Mouse (Mus musculus) T-helper 17 cell (primary cell): Measurements from ENCODE around the gene Rpa1.

ENCODE experiments used
- in situ Hi-C, 2 experiments: fragments of 300-600 bp; cut with MboI, MseI; formaldehyde crosslinking; loops; 1 replicate in 1 of 2; 2 replicates in 1 of 2; pipeline ENCODE4 v1.15.1; 2025; ENCODE audit warnings: high pct_unique_total_duplicates in 2 of 2

The Rpa1 gene

GRCm38 (mm10) chr11:75288517-75288916 is 59.6 kb downstream of the Rpa1 start:
- in situ Hi-C loops: no loop called here

- in situ Hi-C loops: no loop called here
These were observed 60.2 kb downstream of the Rpa1 start for GRCm38 (mm10) chr11:75287940-75288339.

GRCm38 (mm10) chr11:75286868-75287267 is 61.3 kb downstream of the Rpa1 start:
- in situ Hi-C loops: no loop called here

GRCm38 (mm10) chr11:75285893-75286467 is 62.1 kb downstream of the Rpa1 start:
- in situ Hi-C loops: no loop called here

GRCm38 (mm10) chr11:75283784-75284183 is 64.3 kb downstream of the Rpa1 start:
- in situ Hi-C loops: loop anchor here in 1 of 2 experiments (5.0 kb wide), 1 partner anchor 91 kb away; the partner anchor contains the start of genes Dph1 and Rtn4rl1

- in situ Hi-C loops: loop anchor here in 1 of 2 experiments (5.0 kb wide), 1 partner anchor 90 kb away; the partner anchor contains the start of genes Dph1 and Rtn4rl1
These were observed 65.5 kb downstream of the Rpa1 start for GRCm38 (mm10) chr11:75282496-75283120.

- in situ Hi-C loops: loop anchor here in 1 of 2 experiments (5.0 kb wide), 1 partner anchor 89 kb away; the partner anchor contains the start of genes Dph1 and Rtn4rl1
These were observed 66.5 kb downstream of the Rpa1 start for GRCm38 (mm10) chr11:75281380-75282256.

GRCm38 (mm10) chr11:75280435-75281001 is 67.6 kb downstream of the Rpa1 start:
- in situ Hi-C loops: loop anchor here in 1 of 2 experiments (5.0 kb wide), 1 partner anchor 88 kb away; the partner anchor contains the start of genes Dph1 and Rtn4rl1

GRCm38 (mm10) chr11:75280066-75280410 is 68.1 kb downstream of the Rpa1 start:
- in situ Hi-C loops: loop anchor here in 1 of 2 experiments (5.0 kb wide), 1 partner anchor 88 kb away; the partner anchor contains the start of genes Dph1 and Rtn4rl1

GRCm38 (mm10) chr11:75279342-75280065 is 68.6 kb downstream of the Rpa1 start:
- in situ Hi-C loops: loop anchor here in 1 of 2 experiments (5.0 kb wide), 1 partner anchor 87 kb away; the partner anchor contains the start of genes Dph1 and Rtn4rl1

GRCm38 (mm10) chr11:75279013-75279341 is 69.1 kb downstream of the Rpa1 start:
- in situ Hi-C loops: no loop called here

- in situ Hi-C loops: no loop called here
These were observed 70.0 kb downstream of the Rpa1 start for GRCm38 (mm10) chr11:75278115-75278514.

- in situ Hi-C loops: no loop called here
These were observed 73.1 kb downstream of the Rpa1 start for GRCm38 (mm10) chr11:75275035-75275434.

GRCm38 (mm10) chr11:75273466-75273865 is 74.7 kb downstream of the Rpa1 start:
- in situ Hi-C loops: no loop called here

- in situ Hi-C loops: no loop called here
These were observed 77.1 kb downstream of the Rpa1 start for GRCm38 (mm10) chr11:75270985-75271434.

GRCm38 (mm10) chr11:75270276-75270984 is 77.7 kb downstream of the Rpa1 start:
- in situ Hi-C loops: no loop called here

GRCm38 (mm10) chr11:75269213-75269612 is 78.9 kb downstream of the Rpa1 start:
- in situ Hi-C loops: loop anchor here in 1 of 2 experiments (10.0 kb wide), 1 partner anchor 194 kb away; no protein-coding TSS in a partner anchor

GRCm38 (mm10) chr11:75268492-75268891 is 79.6 kb downstream of the Rpa1 start:
- in situ Hi-C loops: loop anchor here in 1 of 2 experiments (10.0 kb wide), 1 partner anchor 194 kb away; no protein-coding TSS in a partner anchor

GRCm38 (mm10) chr11:75267826-75268281 is 80.3 kb downstream of the Rpa1 start:
- in situ Hi-C loops: loop anchor here in 1 of 2 experiments (10.0 kb wide), 1 partner anchor 193 kb away; no protein-coding TSS in a partner anchor

- in situ Hi-C loops: loop anchor here in 1 of 2 experiments (10.0 kb wide), 1 partner anchor 191 kb away; no protein-coding TSS in a partner anchor
These were observed 82.6 kb downstream of the Rpa1 start for GRCm38 (mm10) chr11:75265545-75265944.
